Mouse (Mus musculus) stomach, postnatal 0 days (tissue): Measurements from ENCODE around the gene Agtpbp1. TPM values are rescaled to one million over a fixed set of nuclear protein-coding genes. Genes with fewer than 3 reads are reported as not detected.
A peak's percentile ranks its signal among the peaks of the same experiment; 100 is the strongest.

Experiments used
- ATAC-seq: fragments of 200-750 bp; cut with Nextera tagmentation; 2 replicates; pipeline ENCODE4 v1.8.0; 2017; ENCODE audit not compliant: low FRiP score, low TSS enrichment
- DNase-seq: peaks from one replicate; pipeline ENCODE4 v3.0.0-alpha.2; 2016; ENCODE audit warnings: low spot score
- H3K27ac ChIP-seq: fragments of 300-500 bp; sonication (generic); replicated peaks from 2 replicates; pipeline ENCODE4 v1.5.1; 2014; ENCODE audit warnings: mild to moderate bottlenecking, control low read depth
- H3K27me3 ChIP-seq: fragments of 300-500 bp; sonication (generic); 2 replicates; pipeline ENCODE4 v1.6.1; 2014; ENCODE audit warnings: low read length; ENCODE audit not compliant: control insufficient read depth, insufficient read depth
- H3K36me3 ChIP-seq: fragments of 300-500 bp; sonication (generic); 2 replicates; pipeline ENCODE4 v1.6.1; 2014; ENCODE audit warnings: low read length, mixed read lengths; ENCODE audit not compliant: control insufficient read depth, insufficient read depth
- H3K4me1 ChIP-seq: fragments of 300-500 bp; sonication (generic); replicated peaks from 2 replicates; pipeline ENCODE4 v1.6.1; 2014; ENCODE audit warnings: antibody characterized with exemption; ENCODE audit not compliant: control insufficient read depth, insufficient read depth
- H3K4me2 ChIP-seq: fragments of 300-500 bp; sonication (generic); replicated peaks from 2 replicates; pipeline ENCODE4 v1.6.1; 2014; ENCODE audit warnings: low read depth, mild to moderate bottlenecking, control low read depth, moderate library complexity
- H3K4me3 ChIP-seq: fragments of 300-500 bp; sonication (generic); 2 replicates; pipeline ENCODE4 v1.5.1; 2014; ENCODE audit warnings: low read depth, low read length, control low read depth
- H3K9ac ChIP-seq: fragments of 300-500 bp; sonication (generic); 2 replicates; pipeline ENCODE4 v1.6.1; 2014; ENCODE audit warnings: mild to moderate bottlenecking, low read length, control low read depth, mixed read lengths
- H3K9me3 ChIP-seq: fragments of 300-500 bp; sonication (generic); 2 replicates; pipeline ENCODE4 v1.6.1; 2016; ENCODE audit warnings: low read length; ENCODE audit not compliant: control insufficient read depth
- CTCF ChIP-seq: IDR thresholded peaks from 2 replicates; pipeline ENCODE4 v1.5.1; 2016; ENCODE audit warnings: antibody characterized with exemption, low read depth, mild to moderate bottlenecking, moderate library complexity
- EP300 ChIP-seq: optimal IDR thresholded peaks from 2 replicates; pipeline ENCODE3; 2016; ENCODE audit warnings: antibody characterized with exemption
- whole genome bisulfite sequencing: fragments of 180-500 bp; shearing (Covaris S2); extraction: QIAGEN DNeasy Blood & Tissue Kit; methylation state at CpG from one replicate; pipeline ENCODE4 v1.1.7; 2014; 5-methylcytosine and 5-hydroxymethylcytosine counted together
- polyA plus RNA-seq: library from polyadenylated mRNA; unstranded; fragments of >200 nt; fragmentation: Nextera tagmentation; extraction: Ambion mirVana; gene quantifications from 2 replicates; pipeline ENCODE4 v1.2.1, GENCODE M21; 2015

The Agtpbp1 gene
- polyA plus RNA-seq, 1 experiment from 2014 or later = 12.4 TPM

- no peak overlapping the region for H3K4me3 ChIP-seq
- H3K27me3 ChIP-seq = no peaks in the 10 kb centered on the region
- WGBS = 81% methylated on average over 6 of the region's 6 CpGs
- DNase-seq = no peak
- TF ChIP-seq EP300 (no peak), CTCF (no peak)
- no peak overlapping the region for H3K9ac ChIP-seq
- ATAC-seq = no peak
- no peaks in the 10 kb centered on the region for H3K36me3 ChIP-seq
- H3K9me3 ChIP-seq = no peaks in the 10 kb centered on the region
- H3K4me1 ChIP-seq = no peaks in the 10 kb centered on the region
- no peak overlapping the region for H3K4me2 ChIP-seq
- no peak overlapping the region for H3K27ac ChIP-seq
Measured at GRCm38 (mm10) chr13:59407182-59407581, 177.8 kb downstream of the Agtpbp1 start.

GRCm38 (mm10) chr13:59402026-59402775 lies 182.8 kb downstream of the Agtpbp1 start:
- Histone ChIP-seq H3K27ac (no peak overlapping the region), H3K9ac (no peak overlapping the region), H3K4me1 (no peaks in the 10 kb centered on the region), H3K36me3 (no peaks in the 10 kb centered on the region), H3K4me2 (no peak overlapping the region), H3K9me3 (no peaks in the 10 kb centered on the region), H3K27me3 (no peaks in the 10 kb centered on the region), H3K4me3 (no peak overlapping the region)
- DNase-seq (no peak), ATAC-seq (no peak)
- WGBS = 82% methylated on average over 14 of the region's 14 CpGs
- TF ChIP-seq CTCF = no peak
- no peak for TF ChIP-seq EP300

GRCm38 (mm10) chr13:59397571-59397970 lies 187.5 kb downstream of the Agtpbp1 start:
- H3K36me3 ChIP-seq = no peaks in the 10 kb centered on the region
- DNase-seq = peak; percentile 36

More at GRCm38 (mm10) chr13:59397571-59397970, 187.5 kb downstream of the Agtpbp1 start:
- H3K4me3 ChIP-seq = no peak overlapping the region
- no peak overlapping the region for H3K27ac ChIP-seq
- H3K4me2 ChIP-seq = no peak overlapping the region
- no peak for ATAC-seq
- H3K27me3 ChIP-seq = no peaks in the 10 kb centered on the region
- no peak overlapping the region for H3K9ac ChIP-seq
- no peak for TF ChIP-seq EP300
- peak; percentile 83 for TF ChIP-seq CTCF
- no peaks in the 10 kb centered on the region for H3K9me3 ChIP-seq
- WGBS = 32% methylated on average over 3 of the region's 3 CpGs
- H3K4me1 ChIP-seq = no peaks in the 10 kb centered on the region

Other genes with a start within 250 kb of the Agtpbp1 start
- gene Naa35, start within 50 bp of the Agtpbp1 start, polyA plus RNA-seq = 58.8 and 63.2 TPM in 2 replicates
- gene Golm1, start 90.6 kb upstream of the Agtpbp1 start, polyA plus RNA-seq = 54.3 and 54.6 TPM in 2 replicates
- not detected in 2 replicates for gene 4921517D22Rik, start 108.9 kb upstream of the Agtpbp1 start, polyA plus RNA-seq
- gene Spata31d1a, start 125.1 kb upstream of the Agtpbp1 start, polyA plus RNA-seq = 0.02 TPM in 1 of 2 replicates, not detected in the other
- gene Spata31d1b, start 127.1 kb upstream of the Agtpbp1 start, polyA plus RNA-seq = 0.02 TPM in 1 of 2 replicates, not detected in the other
- gene Spata31d1d, start 146.5 kb upstream of the Agtpbp1 start, polyA plus RNA-seq = not detected in 2 replicates
- 0.02 TPM in 1 of 2 replicates, not detected in the other for gene 1700014D04Rik, start 161.5 kb upstream of the Agtpbp1 start, polyA plus RNA-seq
- gene Isca1, start 184.6 kb upstream of the Agtpbp1 start, polyA plus RNA-seq = 73.4 and 77.1 TPM in 2 replicates
- not detected in 2 replicates for gene Gm49354, start 197.0 kb upstream of the Agtpbp1 start, polyA plus RNA-seq
- 29.1 and 31.6 TPM in 2 replicates for gene Tut7, start 237.9 kb upstream of the Agtpbp1 start, polyA plus RNA-seq